Mouse (Mus musculus) G1E (cell line): ENCODE data around the gene Ccr8.
A peak's percentile ranks its signal among the peaks of the same experiment; 100 is the strongest.

Source experiments
- CTCF ChIP-seq: IDR thresholded peaks from 2 replicates; pipeline ENCODE4 v1.5.1; 2012; ENCODE audit warnings: low read depth, low read length, inconsistent platforms, mixed read lengths
- GATA1 ChIP-seq: IDR thresholded peaks from 2 replicates; pipeline ENCODE4 v1.6.1; 2012; ENCODE audit warnings: borderline replicate concordance, low read length, inconsistent platforms, mixed read lengths
- POLR2AphosphoS5 ChIP-seq: IDR thresholded peaks from 2 replicates; pipeline ENCODE4 v1.6.1; 2012; ENCODE audit warnings: low read depth, low read length, inconsistent platforms; ENCODE audit not compliant: insufficient replicate concordance
- TAL1 ChIP-seq: conservative IDR thresholded peaks from 2 replicates; pipeline ENCODE4 v1.6.1; 2012; ENCODE audit warnings: low read depth, low read length, inconsistent platforms, mixed read lengths

- no peak for TF ChIP-seq CTCF
- TF ChIP-seq TAL1: peak; percentile 82
- no peak for TF ChIP-seq GATA1
- TF ChIP-seq POLR2AphosphoS5: no peak
Observed at GRCm38 (mm10) chr9:120115580-120115979, 23.7 kb downstream of the Ccr8 start.
